Comparison of ENCODE assay signal across 8 mouse cellular contexts in the genomic region with DNA sequence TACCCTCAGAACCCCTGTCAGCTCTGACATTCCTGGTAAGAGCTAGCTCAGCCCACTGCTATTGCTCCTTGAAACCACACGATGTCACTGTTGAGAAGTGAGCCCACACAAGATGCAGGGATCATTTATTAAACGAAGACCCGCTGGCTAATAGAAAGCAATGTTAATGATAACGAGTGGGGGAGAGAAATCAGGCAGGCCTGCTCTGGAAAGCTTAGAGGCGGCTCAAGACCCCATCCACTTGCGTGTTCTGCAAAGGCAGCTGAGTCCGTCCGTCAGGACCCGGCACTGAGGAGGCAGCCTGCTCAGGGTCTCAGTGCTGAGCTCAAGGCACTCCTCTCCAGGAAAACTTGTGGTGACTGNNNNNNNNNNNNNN. TPM values are rescaled to one million over a fixed set of nuclear protein-coding genes. Genes with fewer than 3 reads are reported as not detected.
DNase-seq lines count a peak whose midpoint lies in the region; ATAC-seq and TF ChIP-seq lines count a peak whose summit lies in the region.

No protein-coding gene starts in this region.

- H3K4me2 ChIP-seq in hindbrain, embryonic 11.5 days (replicated peaks; ENCODE audit: low read depth, low read length): peak overlapping the region; percentile 31
- H3K4me2 ChIP-seq in limb, embryonic 13.5 days (replicated peaks): peak overlapping the region; percentile 67
- peak overlapping the region; percentile 55 for H3K4me2 ChIP-seq in midbrain, embryonic 14.5 days (ENCODE audit: low read length)

- 0 out of 2 replicates have a peak overlapping the region, but pooled peaks have one; percentile 57 for H3K27ac ChIP-seq in embryonic facial prominence, embryonic 10.5 days (replicated peaks)
- no peak overlapping the region for H3K27ac ChIP-seq in hindbrain, embryonic 11.5 days (ENCODE audit: low read depth, low read length)
- no peak overlapping the region for H3K27ac ChIP-seq in limb, embryonic 13.5 days
- H3K27ac ChIP-seq in midbrain, embryonic 14.5 days (replicated peaks; ENCODE audit: low read depth, low read length): no peak overlapping the region

- no peak for DNase-seq in cerebellum, adult 11-12 months
- DNase-seq in G1E (ENCODE audit: low spot score): peak; percentile 24
- DNase-seq in embryonic facial prominence, embryonic 10.5 days (ENCODE audit: low spot score): peak; percentile 78
- DNase-seq in hindbrain, embryonic 11.5 days (ENCODE audit: low spot score): peak; percentile 73
- peak; percentile 86 for DNase-seq in midbrain, embryonic 14.5 days
- no peak for DNase-seq in urinary bladder, adult 18-20 months (ENCODE audit: low spot score in 2 of 2)

- H3K4me1 ChIP-seq in G1E (ENCODE audit: insufficient read depth, low read depth, low read length): peaks cover 7% of the 10 kb centered on the region
- H3K4me1 ChIP-seq in embryonic facial prominence, embryonic 10.5 days: peaks cover 12% of the 10 kb centered on the region
- no peaks in the 10 kb centered on the region for H3K4me1 ChIP-seq in hindbrain, embryonic 11.5 days (replicated peaks; ENCODE audit: control insufficient read depth, insufficient read depth, low read length)
- H3K4me1 ChIP-seq in limb, embryonic 13.5 days: peaks cover 8% of the 10 kb centered on the region; the same call in 1 of the 2 replicates
- H3K4me1 ChIP-seq in midbrain, embryonic 14.5 days (ENCODE audit: control insufficient read depth, insufficient read depth, low read length): no peaks in the 10 kb centered on the region

- H3K4me3 ChIP-seq in G1E (ENCODE audit: low read depth, low read length): no peak overlapping the region
- H3K4me3 ChIP-seq in embryonic facial prominence, embryonic 10.5 days: peak overlapping the region; percentile 55
- peak overlapping the region; percentile 13; the same call in 1 of the 2 replicates for H3K4me3 ChIP-seq in hindbrain, embryonic 11.5 days (ENCODE audit: low read depth, low read length)
- H3K4me3 ChIP-seq in limb, embryonic 13.5 days: peak overlapping the region; percentile 38
- H3K4me3 ChIP-seq in midbrain, embryonic 14.5 days (replicated peaks; ENCODE audit: low read depth, low read length): peak overlapping the region; percentile 22; the same call in 1 of the 2 replicates

- 2% methylated on average over 9 of the region's 9 CpGs for WGBS in embryonic facial prominence, embryonic 10.5 days
- 1% methylated on average over 9 of the region's 9 CpGs for WGBS in hindbrain, embryonic 11.5 days
- 1% methylated on average over 9 of the region's 9 CpGs for whole genome bisulfite sequencing in limb, embryonic 13.5 days
- under 1% methylated on average over 9 of the region's 9 CpGs for WGBS in midbrain, embryonic 14.5 days

- H3K9ac ChIP-seq in hindbrain, embryonic 11.5 days (ENCODE audit: low read depth, low read length): no peak overlapping the region
- H3K9ac ChIP-seq in limb, embryonic 13.5 days: peak overlapping the region; percentile 60
- H3K9ac ChIP-seq in midbrain, embryonic 14.5 days (replicated peaks; ENCODE audit: low read length): no peak overlapping the region; the same call in 1 of the 2 replicates

- peak; percentile 71 for ATAC-seq in cerebellum, adult (ENCODE audit: insufficient number of reproducible peaks, low FRiP score, low TSS enrichment)
- ATAC-seq in G1E (ENCODE audit: extremely low read depth, insufficient number of reproducible peaks, low FRiP score, poor library complexity, severe bottlenecking): peak; percentile 59
- ATAC-seq in hindbrain, embryonic 11.5 days (ENCODE audit: low FRiP score): peak; percentile 77
- ATAC-seq in limb, embryonic 13.5 days (ENCODE audit: low FRiP score, low read depth): peak; percentile 88
- ATAC-seq in midbrain, embryonic 14.5 days (ENCODE audit: low FRiP score, low TSS enrichment): peak; percentile 81

- H3K9me3 ChIP-seq in G1E (replicated peaks): no peaks in the 10 kb centered on the region
- no peaks in the 10 kb centered on the region for H3K9me3 ChIP-seq in embryonic facial prominence, embryonic 10.5 days
- H3K9me3 ChIP-seq in hindbrain, embryonic 11.5 days (ENCODE audit: control insufficient read depth, low read length): no peaks in the 10 kb centered on the region
- H3K9me3 ChIP-seq in limb, embryonic 13.5 days: no peaks in the 10 kb centered on the region
- no peaks in the 10 kb centered on the region for H3K9me3 ChIP-seq in midbrain, embryonic 14.5 days (ENCODE audit: control insufficient read depth, low read length)

- TF ChIP-seq CTCF in G1E (IDR thresholded peaks at IDR 0.05; ENCODE audit: low read depth, low read length): no peak

- H3K36me3 ChIP-seq in G1E (replicated peaks): no peaks in the 10 kb centered on the region
- no peaks in the 10 kb centered on the region for H3K36me3 ChIP-seq in embryonic facial prominence, embryonic 10.5 days (replicated peaks)
- H3K36me3 ChIP-seq in hindbrain, embryonic 11.5 days (ENCODE audit: control insufficient read depth, insufficient read depth, low read length): no peaks in the 10 kb centered on the region
- no peaks in the 10 kb centered on the region for H3K36me3 ChIP-seq in limb, embryonic 13.5 days
- H3K36me3 ChIP-seq in midbrain, embryonic 14.5 days (ENCODE audit: control insufficient read depth, insufficient read depth, low read length): no peaks in the 10 kb centered on the region

- H3K27me3 ChIP-seq in G1E (ENCODE audit: insufficient read depth, low read length): peaks cover 2% of the 10 kb centered on the region; the same call in 1 of the 2 replicates
- H3K27me3 ChIP-seq in embryonic facial prominence, embryonic 10.5 days (replicated peaks; ENCODE audit: low read depth, poor library complexity, severe bottlenecking): 0 out of 2 replicates have a peak, but pooled peaks cover 2% of the 10 kb centered on the region
- H3K27me3 ChIP-seq in hindbrain, embryonic 11.5 days (ENCODE audit: control insufficient read depth, insufficient read depth, low read length): no peaks in the 10 kb centered on the region
- H3K27me3 ChIP-seq in limb, embryonic 13.5 days: peaks cover 2% of the 10 kb centered on the region; the same call in 1 of the 2 replicates
- no peaks in the 10 kb centered on the region for H3K27me3 ChIP-seq in midbrain, embryonic 14.5 days (ENCODE audit: control insufficient read depth, insufficient read depth, low read length)

RNA-seq across cellular contexts. Expression of a gene that starts 15.5 kb away (rescaled TPM):
- not detected in 2 replicates for total RNA-seq in G1E (2014; fragmentation: Nextera tagmentation)
- total RNA-seq in G1E (2017): not detected in 2 replicates
- not detected in 2 replicates for polyA plus RNA-seq in G1E (2012)
- polyA plus RNA-seq in embryonic facial prominence, embryonic 10.5 days (2016; fragmentation: Nextera tagmentation; extraction: Ambion mirVana): not detected in 2 replicates
- polyA plus RNA-seq in hindbrain, embryonic 11.5 days (2014; fragmentation: Nextera tagmentation; extraction: Ambion mirVana): not detected in 2 replicates
- polyA plus RNA-seq in limb, embryonic 13.5 days (2015; fragmentation: Nextera tagmentation; extraction: Ambion mirVana): not detected in 2 replicates
- not detected in 2 replicates for polyA plus RNA-seq in midbrain, embryonic 14.5 days (2014; fragmentation: Nextera tagmentation; extraction: Ambion mirVana)

Comparison
In these comparisons a context has a peak if more than half of its experiments do, and no peak if none do; other contexts are left out.
1. DNase-seq: peak in G1E (single experiment), embryonic facial prominence, embryonic 10.5 days (single experiment), hindbrain, embryonic 11.5 days (single experiment) and midbrain, embryonic 14.5 days (single experiment); none in cerebellum, adult 11-12 months (single experiment) and urinary bladder, adult 18-20 months (0 of 2).
2. Peak in every context shown above with its lines, with median percentiles within 50 percentile points of each other: ATAC-seq and H3K4me2 ChIP-seq.